Mouse (Mus musculus) midbrain, embryonic 11.5 days (tissue): Measurements from ENCODE around the gene Ccdc60. TPM values are rescaled to one million over a fixed set of nuclear protein-coding genes. Genes with fewer than 3 reads are reported as not detected.
A peak's percentile ranks its signal among the peaks of the same experiment; 100 is the strongest.
"Not testable (repeated sequence)": the region's sequence is repeated elsewhere in the genome, so short reads cannot be mapped to it uniquely, and the experiment has no call there.

Experiments
- ATAC-seq: fragments of 200-750 bp; cut with Nextera tagmentation; 2 replicates; pipeline ENCODE4 v1.8.0; 2017; ENCODE audit warnings: moderate TSS enrichment, moderate library complexity; ENCODE audit not compliant: low FRiP score
- DNase-seq: peaks from one replicate; pipeline ENCODE4 v3.0.0; 2015; ENCODE audit warnings: low spot score; ENCODE audit errors: missing footprints
- H3K27ac ChIP-seq: fragments of 300-500 bp; sonication (generic); 2 replicates; pipeline ENCODE4 v1.5.1; 2014; ENCODE audit warnings: low read depth, low read length
- H3K27me3 ChIP-seq: fragments of 300-500 bp; sonication (generic); 2 replicates; pipeline ENCODE4 v1.6.1; 2014; ENCODE audit warnings: mild to moderate bottlenecking, low read length, moderate library complexity, mixed read lengths; ENCODE audit not compliant: control insufficient read depth, insufficient read depth
- H3K36me3 ChIP-seq: fragments of 300-500 bp; sonication (generic); 2 replicates; pipeline ENCODE4 v1.6.1; 2014; ENCODE audit warnings: mild to moderate bottlenecking, low read length, moderate library complexity, mixed read lengths; ENCODE audit not compliant: control insufficient read depth, insufficient read depth
- H3K4me1 ChIP-seq: fragments of 300-500 bp; sonication (generic); 2 replicates; pipeline ENCODE4 v1.6.1; 2014; ENCODE audit warnings: low read length; ENCODE audit not compliant: control insufficient read depth, insufficient read depth
- H3K4me2 ChIP-seq: fragments of 300-500 bp; sonication (generic); 2 replicates; pipeline ENCODE4 v1.6.1; 2014; ENCODE audit warnings: mild to moderate bottlenecking, moderate library complexity
- H3K4me3 ChIP-seq: fragments of 300-500 bp; sonication (generic); 2 replicates; pipeline ENCODE4 v1.5.1; 2014; ENCODE audit warnings: low read depth, low read length
- H3K9ac ChIP-seq: fragments of 300-500 bp; sonication (generic); 2 replicates; pipeline ENCODE4 v1.6.1; 2014; ENCODE audit warnings: low read length
- H3K9me3 ChIP-seq: fragments of 300-500 bp; sonication (generic); 2 replicates; pipeline ENCODE4 v1.6.1; 2016; ENCODE audit warnings: low read length; ENCODE audit not compliant: control insufficient read depth
- WGBS: fragments of 180-500 bp; shearing (Covaris S2); extraction: QIAGEN DNeasy Blood & Tissue Kit; methylation state at CpG from one replicate; pipeline ENCODE4 v1.1.7; 2014; 5-methylcytosine and 5-hydroxymethylcytosine counted together
- polyA plus RNA-seq: library from polyadenylated mRNA; unstranded; fragments of >200 nt; fragmentation: Nextera tagmentation; extraction: Ambion mirVana; gene quantifications from 2 replicates; pipeline ENCODE4 v1.2.1, GENCODE M21; 2014

The Ccdc60 gene
- polyA plus RNA-seq, 1 experiment from 2014 or later = 1.9 TPM

GRCm38 (mm10) chr5:116191596-116191995, 97.2 kb downstream of the Ccdc60 start:
- Histone ChIP-seq H3K27ac (no peak overlapping the region), H3K4me3 (no peak overlapping the region), H3K4me1 (no peaks in the 10 kb centered on the region), H3K9ac (no peak overlapping the region), H3K27me3 (no peaks in the 10 kb centered on the region), H3K9me3 (no peaks in the 10 kb centered on the region), H3K4me2 (no peak overlapping the region), H3K36me3 (no peaks in the 10 kb centered on the region)
- 89% methylated on average over 3 of the region's 3 CpGs for WGBS
- DNase-seq (no peak), ATAC-seq (no peak)

- H3K9me3 ChIP-seq = no peaks in the 10 kb centered on the region
- H3K27ac ChIP-seq = no peak overlapping the region
- H3K27me3 ChIP-seq = no peaks in the 10 kb centered on the region
- no peaks in the 10 kb centered on the region for H3K4me1 ChIP-seq
- WGBS = 48% methylated on average over 6 of the region's 6 CpGs
- no peak overlapping the region for H3K4me3 ChIP-seq
- no peak for ATAC-seq
- DNase-seq = no peak
- no peak overlapping the region for H3K4me2 ChIP-seq
- H3K9ac ChIP-seq = no peak overlapping the region
- H3K36me3 ChIP-seq = no peaks in the 10 kb centered on the region
These were observed 99.0 kb downstream of the Ccdc60 start for GRCm38 (mm10) chr5:116189818-116190217.

- Histone ChIP-seq H3K4me3 (no peak overlapping the region), H3K27ac (no peak overlapping the region), H3K4me1 (peaks cover 11% of the 10 kb centered on the region), H3K27me3 (no peaks in the 10 kb centered on the region), H3K9me3 (no peaks in the 10 kb centered on the region), H3K36me3 (no peaks in the 10 kb centered on the region), H3K4me2 (no peak overlapping the region), H3K9ac (no peak overlapping the region)
- ATAC-seq (no peak), DNase-seq (no peak)
- WGBS = 32% methylated on average over 13 of the region's 13 CpGs
These were observed 108.2 kb downstream of the Ccdc60 start for GRCm38 (mm10) chr5:116180594-116180993.

- Histone ChIP-seq H3K36me3 (no peaks in the 10 kb centered on the region), H3K9ac (no peak overlapping the region), H3K4me3 (no peak overlapping the region), H3K27me3 (no peaks in the 10 kb centered on the region), H3K9me3 (no peaks in the 10 kb centered on the region), H3K4me2 (no peak overlapping the region), H3K4me1 (no peaks in the 10 kb centered on the region), H3K27ac (no peak overlapping the region)
- no peak for DNase-seq
- ATAC-seq = no peak
- 92% methylated on average over 6 of the region's 6 CpGs for WGBS
These were observed 117.1 kb downstream of the Ccdc60 start for GRCm38 (mm10) chr5:116171721-116172120.

GRCm38 (mm10) chr5:116166965-116167364, 121.8 kb downstream of the Ccdc60 start:
- Histone ChIP-seq H3K9ac (no peak overlapping the region), H3K4me3 (no peak overlapping the region), H3K27ac (no peak overlapping the region), H3K36me3 (no peaks in the 10 kb centered on the region), H3K4me2 (no peak overlapping the region), H3K27me3 (no peaks in the 10 kb centered on the region), H3K9me3 (no peaks in the 10 kb centered on the region), H3K4me1 (peaks cover 2% of the 10 kb centered on the region; the same call in 1 of the 2 replicates)
- ATAC-seq (no peak), DNase-seq (peak; percentile 53)
- 83% methylated on average over 13 of the region's 13 CpGs for WGBS

- peak; percentile 89 for DNase-seq
- WGBS = 56% methylated on average over 11 of the region's 11 CpGs
These were observed 123.4 kb downstream of the Ccdc60 start for GRCm38 (mm10) chr5:116165203-116165888.

GRCm38 (mm10) chr5:116154811-116155210, 134.0 kb downstream of the Ccdc60 start:
- H3K4me1 ChIP-seq = no peaks in the 10 kb centered on the region
- H3K9me3 ChIP-seq = no peaks in the 10 kb centered on the region
- H3K4me2 ChIP-seq = no peak overlapping the region
- DNase-seq = no peak
- WGBS = 49% methylated on average over 2 of the region's 2 CpGs
- no peak for ATAC-seq
- no peak overlapping the region for H3K27ac ChIP-seq
- H3K9ac ChIP-seq = no peak overlapping the region
- H3K27me3 ChIP-seq = no peaks in the 10 kb centered on the region
- H3K4me3 ChIP-seq = no peak overlapping the region
- no peaks in the 10 kb centered on the region for H3K36me3 ChIP-seq

More at GRCm38 (mm10) chr5:116165203-116165888, 123.4 kb downstream of the Ccdc60 start:
- Histone ChIP-seq H3K4me2 (no peak overlapping the region), H3K27ac (no peak overlapping the region; the same call in 1 of the 2 replicates), H3K9ac (no peak overlapping the region), H3K4me1 (peaks cover 2% of the 10 kb centered on the region; the same call in 1 of the 2 replicates), H3K36me3 (no peaks in the 10 kb centered on the region), H3K4me3 (no peak overlapping the region), H3K9me3 (no peaks in the 10 kb centered on the region), H3K27me3 (no peaks in the 10 kb centered on the region)
- ATAC-seq = no peak

GRCm38 (mm10) chr5:116146446-116146845, 142.3 kb downstream of the Ccdc60 start:
- not testable (repeated sequence) for H3K9me3 ChIP-seq, DNase-seq, H3K4me2 ChIP-seq, H3K27me3 ChIP-seq, ATAC-seq, H3K9ac ChIP-seq, H3K36me3 ChIP-seq, H3K4me1 ChIP-seq, H3K4me3 ChIP-seq, H3K27ac ChIP-seq

- no peaks in the 10 kb centered on the region for H3K9me3 ChIP-seq
- ATAC-seq (no peak), DNase-seq (no peak)
- WGBS = 70% methylated on average over 12 of the region's 12 CpGs
- no peak overlapping the region for H3K9ac ChIP-seq
- no peaks in the 10 kb centered on the region for H3K36me3 ChIP-seq
- H3K4me1 ChIP-seq = no peaks in the 10 kb centered on the region
- H3K4me2 ChIP-seq = no peak overlapping the region
- no peak overlapping the region for H3K4me3 ChIP-seq
- no peak overlapping the region for H3K27ac ChIP-seq
- no peaks in the 10 kb centered on the region for H3K27me3 ChIP-seq
These were observed 144.1 kb downstream of the Ccdc60 start for GRCm38 (mm10) chr5:116144711-116145110.
